Comparison of ENCODE assay signal across 2 mouse cellular contexts in the genomic region with DNA sequence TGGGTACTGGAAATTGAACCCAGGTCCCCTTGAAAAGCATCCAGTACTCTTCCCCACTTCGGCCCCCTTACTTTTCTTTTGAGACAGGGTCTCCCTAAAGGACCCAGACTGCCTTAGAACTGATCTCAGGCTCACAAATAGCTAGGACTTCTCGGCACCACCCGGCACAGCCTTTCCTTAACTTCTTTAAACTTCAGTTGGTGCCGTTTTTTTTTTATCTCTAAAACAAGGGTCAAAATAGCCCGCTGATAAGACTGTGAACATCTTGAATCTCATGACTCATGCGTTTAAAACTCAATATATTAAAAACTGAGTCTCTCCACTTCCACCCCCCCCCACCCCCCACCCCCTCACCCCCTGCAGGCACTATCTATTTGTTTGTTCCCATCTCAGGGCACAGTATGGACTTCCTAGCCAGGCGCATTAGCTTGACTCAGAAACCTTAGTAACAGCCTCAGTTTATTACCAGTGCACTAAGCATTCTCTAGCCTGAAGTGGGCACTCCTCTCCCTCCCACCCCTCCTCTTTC.
TF ChIP-seq lines count a peak whose summit lies in the region.

No protein-coding gene starts in this region.

TF ChIP-seq in CH12.LX, 34 proteins besides CTCF, POLR2A, EP300 and RAD21 (continued from another document):
- no peak for TF ChIP-seq CHD2 (IDR thresholded peaks at IDR 0.05; ENCODE audit: low read length)
- no peak for TF ChIP-seq RCOR1 (conservative IDR thresholded peaks at IDR 0.05; ENCODE audit: low read depth, low read length)
- TF ChIP-seq POLR2AphosphoS2 (IDR thresholded peaks at IDR 0.05; ENCODE audit: low read depth, low read length) = no peak
- TF ChIP-seq MYC (IDR thresholded peaks at IDR 0.05; ENCODE audit: low read depth, low read length) = no peak
- TF ChIP-seq BHLHE40 (IDR thresholded peaks at IDR 0.05; ENCODE audit: low read depth, low read length) = no peak
- no peak for TF ChIP-seq ZKSCAN1 (IDR thresholded peaks at IDR 0.05; ENCODE audit: borderline replicate concordance, low read depth, low read length)
- TF ChIP-seq MAX (IDR thresholded peaks at IDR 0.05; ENCODE audit: low read length) = no peak
- no peak for TF ChIP-seq KAT2A (IDR thresholded peaks at IDR 0.05; ENCODE audit: insufficient replicate concordance, low read length)
- no peak for TF ChIP-seq GABPA (IDR thresholded peaks at IDR 0.05; ENCODE audit: insufficient replicate concordance, low read depth, low read length)
- TF ChIP-seq CHD1 (IDR thresholded peaks at IDR 0.05; ENCODE audit: low read depth, low read length) = no peak
- TF ChIP-seq JUND (conservative IDR thresholded peaks at IDR 0.05; ENCODE audit: low read depth, low read length) = no peak
- no peak for TF ChIP-seq ELF1 (IDR thresholded peaks at IDR 0.05; ENCODE audit: low read depth, low read length)
- no peak for TF ChIP-seq TBP (conservative IDR thresholded peaks at IDR 0.05; ENCODE audit: low read depth, low read length)
- TF ChIP-seq HCFC1 (IDR thresholded peaks at IDR 0.05; ENCODE audit: low read depth, low read length) = no peak
- TF ChIP-seq ZMIZ1 (IDR thresholded peaks at IDR 0.05; ENCODE audit: low read depth, low read length) = no peak
- no peak for TF ChIP-seq MXI1 (IDR thresholded peaks at IDR 0.05; ENCODE audit: low read depth, low read length)

TF ChIP-seq in MEL, 35 proteins besides CTCF, POLR2A, EP300 and RAD21 (continued from another document):
- TF ChIP-seq ZKSCAN1 (IDR thresholded peaks at IDR 0.05; ENCODE audit: low read depth, low read length) = no peak
- TF ChIP-seq MAZ (IDR thresholded peaks at IDR 0.05; ENCODE audit: low read depth, low read length) = peak; percentile 71
- peak; percentile 58; the same call in 1 of the 2 replicates for TF ChIP-seq MXI1 (IDR thresholded peaks at IDR 0.05; ENCODE audit: low read depth, low read length)
- TF ChIP-seq MAX (IDR thresholded peaks at IDR 0.05; ENCODE audit: low read length) = no peak
- TF ChIP-seq ETS1 (IDR thresholded peaks at IDR 0.05; ENCODE audit: low read depth, low read length) = peak; percentile 97
- TF ChIP-seq NRF1 (IDR thresholded peaks at IDR 0.05; ENCODE audit: insufficient read depth, low read depth, low read length, poor library complexity, severe bottlenecking) = no peak
- TF ChIP-seq KAT2A (conservative IDR thresholded peaks at IDR 0.05; ENCODE audit: low read depth, low read length) = peak; percentile 38; the same call in 1 of the 2 replicates
- TF ChIP-seq ELF1 (IDR thresholded peaks at IDR 0.05; ENCODE audit: low read depth, low read length) = peak; percentile 41; the same call in 1 of the 2 replicates
- TF ChIP-seq ZC3H11A (IDR thresholded peaks at IDR 0.05; ENCODE audit: low read depth, low read length) = no peak
- no peak for TF ChIP-seq POLR2AphosphoS5 (IDR thresholded peaks at IDR 0.05; ENCODE audit: borderline replicate concordance, low read depth, low read length)
- peak; percentile 92 for TF ChIP-seq JUND (IDR thresholded peaks at IDR 0.05; ENCODE audit: low read depth, low read length)
- peak; percentile 29; the same call in 1 of the 2 replicates for TF ChIP-seq HCFC1 (IDR thresholded peaks at IDR 0.05; ENCODE audit: low read depth, low read length)
- TF ChIP-seq TAL1 (IDR thresholded peaks at IDR 0.05; ENCODE audit: low read length) = peak; percentile 46; the same call in 1 of the 2 replicates
- no peak; the same call in 1 of the 2 replicates for TF ChIP-seq USF1 (IDR thresholded peaks at IDR 0.05; ENCODE audit: low read depth, low read length)
- peak; percentile 69; the same call in 1 of the 2 replicates for TF ChIP-seq RCOR1 (IDR thresholded peaks at IDR 0.05; ENCODE audit: low read depth, low read length)
- TF ChIP-seq CHD1 (IDR thresholded peaks at IDR 0.05; ENCODE audit: low read depth, low read length) = 0 out of 2 replicates have a peak, but pooled peaks have one; percentile 58
- TF ChIP-seq MYB (IDR thresholded peaks at IDR 0.05; ENCODE audit: low read depth, low read length) = peak; percentile 99
- peak; percentile 85 for TF ChIP-seq ZNF384 (IDR thresholded peaks at IDR 0.05; ENCODE audit: low read depth, low read length)
- peak; percentile 70; the same call in 1 of the 2 replicates for TF ChIP-seq MYC (IDR thresholded peaks at IDR 0.05; ENCODE audit: low read depth, low read length)
- peak; percentile 57; the same call in 1 of the 2 replicates for TF ChIP-seq MAFK (IDR thresholded peaks at IDR 0.05; ENCODE audit: borderline replicate concordance, low read depth, low read length)
- TF ChIP-seq TBP (IDR thresholded peaks at IDR 0.05; ENCODE audit: low read depth, low read length) = peak; percentile 66
- TF ChIP-seq BHLHE40 (IDR thresholded peaks at IDR 0.05; ENCODE audit: borderline replicate concordance, low read depth, low read length) = peak; percentile 69; the same call in 1 of the 2 replicates
- no peak for TF ChIP-seq USF2 (IDR thresholded peaks at IDR 0.05; ENCODE audit: borderline replicate concordance in 1 of 2, insufficient read depth in 1 of 2, low read depth in 1 of 2, low read length in 2 of 2)
- peak; percentile 64; the same call in 1 of the 2 replicates for TF ChIP-seq GABPA (IDR thresholded peaks at IDR 0.05; ENCODE audit: low read depth, low read length)
- TF ChIP-seq TCF12 (IDR thresholded peaks at IDR 0.05; ENCODE audit: low read depth, low read length) = peak; percentile 94
- peak; percentile 85; the same call in 1 of the 2 replicates for TF ChIP-seq MEF2A (IDR thresholded peaks at IDR 0.05; ENCODE audit: extremely low read depth, insufficient replicate concordance, low read depth, low read length, poor library complexity, severe bottlenecking)
- TF ChIP-seq SIN3A (IDR thresholded peaks at IDR 0.05; ENCODE audit: low read length) = peak; percentile 92
- TF ChIP-seq SMC3 (IDR thresholded peaks at IDR 0.05; ENCODE audit: low read depth, low read length) = no peak
- peak; percentile 31; the same call in 1 of the 2 replicates for TF ChIP-seq POLR2AphosphoS2 (IDR thresholded peaks at IDR 0.05; ENCODE audit: low read length)
- TF ChIP-seq CHD2 (IDR thresholded peaks at IDR 0.05; ENCODE audit: low read length) = peak; percentile 62; the same call in 1 of the 2 replicates
- no peak; the same call in none of the 2 replicates for TF ChIP-seq ZMIZ1 (IDR thresholded peaks at IDR 0.05; ENCODE audit: low read depth, low read length)
- peak; percentile 97 for TF ChIP-seq GATA1 (IDR thresholded peaks at IDR 0.05; ENCODE audit: low read depth, low read length)
